Mouse (Mus musculus) CH12.LX (cell line): ENCODE results near the gene Snx30. TPM values are rescaled to one million over a fixed set of nuclear protein-coding genes. Genes with fewer than 3 reads are reported as not detected.

Experiments
- DNase-seq: peaks from one replicate; pipeline ENCODE4 v3.0.0-alpha.2; 2013; ENCODE audit errors: extremely low read depth
- H3K27ac ChIP-seq: 2 replicates; pipeline ENCODE4 v1.5.1; 2012; ENCODE audit warnings: low read depth, mild to moderate bottlenecking, control low read depth, moderate library complexity; ENCODE audit not compliant: insufficient read depth
- H3K27me3 ChIP-seq: replicated peaks from 2 replicates; pipeline ENCODE3; 2012; ENCODE audit warnings: inconsistent platforms
- H3K36me3 ChIP-seq, 2 experiments: replicated peaks in 1 of 2; 2 replicates each; pipeline versions ENCODE3 to v1.6.1; 2012; ENCODE audit warnings: inconsistent platforms in 1 of 2, low read length in 1 of 2, mild to moderate bottlenecking in 1 of 2, mixed read lengths in 1 of 2, moderate library complexity in 1 of 2; ENCODE audit not compliant: control insufficient read depth in 1 of 2, insufficient read depth in 1 of 2
- H3K4me1 ChIP-seq, 2 experiments: 2 replicates each; pipeline ENCODE4 v1.6.1; 2012; ENCODE audit warnings: inconsistent platforms in 1 of 2, moderate library complexity in 1 of 2; ENCODE audit not compliant: insufficient read depth in 2 of 2, control insufficient read depth in 1 of 2
- H3K4me2 ChIP-seq: 2 replicates; pipeline ENCODE4 v1.6.1; 2012; ENCODE audit warnings: low read depth, mild to moderate bottlenecking, control low read depth; ENCODE audit not compliant: poor library complexity, insufficient read depth, severe bottlenecking
- H3K4me3 ChIP-seq, 3 experiments: fragments of 150-350 bp in 1 of 3; sonication (generic) in 1 of 3; replicated peaks in 1 of 3; 2 replicates each; pipeline versions ENCODE3 to v1.5.1; 2011 to 2012; ENCODE audit warnings: low read depth in 2 of 3, low read length in 2 of 3, mild to moderate bottlenecking in 2 of 3, moderate library complexity in 2 of 3, control low read depth in 1 of 3, improper control_type of control experiment in 1 of 3, inconsistent platforms in 1 of 3, mixed read lengths in 1 of 3; ENCODE audit not compliant: poor library complexity in 1 of 3
- H3K79me2 ChIP-seq: replicated peaks from 2 replicates; pipeline ENCODE4 v1.6.1; 2012; ENCODE audit warnings: mild to moderate bottlenecking, moderate library complexity; ENCODE audit not compliant: control insufficient read depth, poor library complexity, insufficient read depth, severe bottlenecking; ENCODE audit errors: extremely low read depth
- H3K9ac ChIP-seq: 2 replicates; pipeline ENCODE4 v1.6.1; 2012; ENCODE audit warnings: low read depth, mild to moderate bottlenecking, control low read depth, moderate library complexity; ENCODE audit not compliant: insufficient read depth
- H3K9me3 ChIP-seq: replicated peaks from 2 replicates; pipeline ENCODE3; 2012; ENCODE audit warnings: low read length, inconsistent platforms, mixed read lengths
- CHD1 ChIP-seq: IDR thresholded peaks from 2 replicates; pipeline ENCODE4 v1.6.1; 2012; ENCODE audit warnings: low read depth, low read length, improper control_type of control experiment, inconsistent platforms
- EP300 ChIP-seq: IDR thresholded peaks from 2 replicates; pipeline ENCODE4 v1.6.1; 2011; ENCODE audit warnings: low read length, improper control_type of control experiment
- ETS1 ChIP-seq: conservative IDR thresholded peaks from 2 replicates; pipeline ENCODE4 v1.6.1; 2012; ENCODE audit warnings: low read depth, mild to moderate bottlenecking, inconsistent platforms, low read length, improper control_type of control experiment, moderate library complexity
- HCFC1 ChIP-seq: IDR thresholded peaks from 2 replicates; pipeline ENCODE4 v1.6.1; 2012; ENCODE audit warnings: low read depth, mild to moderate bottlenecking, inconsistent platforms, low read length, improper control_type of control experiment
- IRF4 ChIP-seq: IDR thresholded peaks from 2 replicates; pipeline ENCODE4 v1.6.1; 2014; ENCODE audit warnings: low read depth, mild to moderate bottlenecking, inconsistent platforms, low read length, improper control_type of control experiment
- JUN ChIP-seq: IDR thresholded peaks from 2 replicates; pipeline ENCODE4 v1.6.1; 2011; ENCODE audit warnings: low read depth, mild to moderate bottlenecking, low read length, improper control_type of control experiment, moderate library complexity; ENCODE audit not compliant: insufficient read depth
- MAFK ChIP-seq: IDR thresholded peaks from 2 replicates; pipeline ENCODE4 v1.6.1; 2011; ENCODE audit warnings: low read length, improper control_type of control experiment; ENCODE audit not compliant: insufficient replicate concordance
- MAZ ChIP-seq: IDR thresholded peaks from 2 replicates; pipeline ENCODE4 v1.6.1; 2012; ENCODE audit warnings: low read depth, mild to moderate bottlenecking, inconsistent platforms, low read length, improper control_type of control experiment, moderate library complexity
- RCOR1 ChIP-seq: conservative IDR thresholded peaks from 2 replicates; pipeline ENCODE4 v1.6.1; 2012; ENCODE audit warnings: low read depth, mild to moderate bottlenecking, inconsistent platforms, low read length, improper control_type of control experiment
- SMC3 ChIP-seq: IDR thresholded peaks from 2 replicates; pipeline ENCODE4 v1.6.1; 2011; ENCODE audit warnings: low read depth, low read length, improper control_type of control experiment
- TCF12 ChIP-seq: IDR thresholded peaks from 2 replicates; pipeline ENCODE4 v1.6.1; 2014; ENCODE audit warnings: low read depth, mild to moderate bottlenecking, inconsistent platforms, low read length, improper control_type of control experiment
- USF1 ChIP-seq: IDR thresholded peaks from 2 replicates; pipeline ENCODE4 v1.6.1; 2014; ENCODE audit warnings: low read depth, mild to moderate bottlenecking, inconsistent platforms, low read length, improper control_type of control experiment
- USF2 ChIP-seq: conservative IDR thresholded peaks from 2 replicates; pipeline ENCODE4 v1.6.1; 2011; ENCODE audit warnings: low read depth, low read length, improper control_type of control experiment
- ZKSCAN1 ChIP-seq: IDR thresholded peaks from 2 replicates; pipeline ENCODE4 v1.6.1; 2012; ENCODE audit warnings: low read depth, inconsistent platforms, low read length, improper control_type of control experiment, borderline replicate concordance
- ZNF384 ChIP-seq: IDR thresholded peaks from 2 replicates; pipeline ENCODE4 v1.6.1; 2012; ENCODE audit warnings: low read depth, low read length, improper control_type of control experiment, inconsistent platforms
- dilution Hi-C: fragments of 300-500 bp; cut with MboI; formaldehyde crosslinking; loops from 2 replicates; pipeline ENCODE4 v1.14.3; 2020; ENCODE audit warnings: low sequenced_read_pairs; ENCODE audit not compliant: extremely low pct_unique_long_range_greater_than_20kb, extremely low pct_ligation_motif_present
- in situ Hi-C: fragments of 300-500 bp; cut with MboI; formaldehyde crosslinking; loops from 3 replicates; pipeline ENCODE4 v1.14.3; 2019; ENCODE audit warnings: low sequenced_read_pairs, low pct_ligation_motif_present, low pct_unique_long_range_greater_than_20kb, mixed read lengths
- polyA plus RNA-seq: library from polyadenylated mRNA; unstranded; fragments of >175 nt; gene quantifications from 2 replicates; pipeline ENCODE4 v1.2.1, GENCODE M21; 2012; ENCODE audit warnings: low read depth; ENCODE audit not compliant: insufficient read length
- total RNA-seq, 2 experiments: library from RNA; depleted of rRNA; stranded (reverse); fragments of 300-350 nt in 1 of 2; fragments of >200 nt in 1 of 2; gene quantifications; 2 replicates each; pipeline ENCODE4 v1.2.3; 2012 to 2014

Snx30 gene
- total and polyA plus RNA-seq, 3 experiments, result 7.9 to 16.9 (median 8.4) TPM

GRCm38 (mm10) chr4:59907657-59908230 is 102.1 kb downstream of the Snx30 start:
- in situ Hi-C loops (no loop called here), dilution Hi-C loops (no loop called here)
- no peak for DNase-seq
- Histone ChIP-seq H3K27ac (no peak overlapping the region), H3K4me2 (no peak overlapping the region), H3K36me3 (peaks cover 0 to 8% of the 10 kb centered on the region in 2 experiments), H3K9ac (no peak overlapping the region), H3K27me3 (no peaks in the 10 kb centered on the region), H3K4me1 (peaks cover 0 to 3% of the 10 kb centered on the region in 2 experiments; a peak in 1 of 4 replicates), H3K4me3 (no peak overlapping the region), H3K79me2 (no peaks in the 10 kb centered on the region), H3K9me3 (no peaks in the 10 kb centered on the region)
- TF ChIP-seq ETS1, result no peak
- no peak for TF ChIP-seq SMC3
- TF ChIP-seq CHD1, result no peak
- no peak for TF ChIP-seq USF2
- TF ChIP-seq RCOR1, result no peak
- no peak for TF ChIP-seq ZKSCAN1
- TF ChIP-seq IRF4, result no peak
- no peak for TF ChIP-seq ZNF384
- no peak for TF ChIP-seq TCF12
- TF ChIP-seq HCFC1, result no peak

- dilution Hi-C loops, result no loop called here
- TF ChIP-seq ZNF384, result no peak
- peaks cover 0 to 3% of the 10 kb centered on the region in 2 experiments; a peak in 1 of 4 replicates for H3K4me1 ChIP-seq
- no peak overlapping the region for H3K4me3 ChIP-seq
- DNase-seq, result no peak
- no peak overlapping the region for H3K9ac ChIP-seq
- H3K27ac ChIP-seq, result no peak overlapping the region
- H3K27me3 ChIP-seq, result no peaks in the 10 kb centered on the region
- peaks cover 0 to 2% of the 10 kb centered on the region in 2 experiments for H3K36me3 ChIP-seq
- H3K79me2 ChIP-seq, result no peaks in the 10 kb centered on the region
- in situ Hi-C loops, result no loop called here
- no peak overlapping the region for H3K4me2 ChIP-seq
- H3K9me3 ChIP-seq, result no peaks in the 10 kb centered on the region
Measured at GRCm38 (mm10) chr4:59908785-59909184, 103.1 kb downstream of the Snx30 start.

DNA sequence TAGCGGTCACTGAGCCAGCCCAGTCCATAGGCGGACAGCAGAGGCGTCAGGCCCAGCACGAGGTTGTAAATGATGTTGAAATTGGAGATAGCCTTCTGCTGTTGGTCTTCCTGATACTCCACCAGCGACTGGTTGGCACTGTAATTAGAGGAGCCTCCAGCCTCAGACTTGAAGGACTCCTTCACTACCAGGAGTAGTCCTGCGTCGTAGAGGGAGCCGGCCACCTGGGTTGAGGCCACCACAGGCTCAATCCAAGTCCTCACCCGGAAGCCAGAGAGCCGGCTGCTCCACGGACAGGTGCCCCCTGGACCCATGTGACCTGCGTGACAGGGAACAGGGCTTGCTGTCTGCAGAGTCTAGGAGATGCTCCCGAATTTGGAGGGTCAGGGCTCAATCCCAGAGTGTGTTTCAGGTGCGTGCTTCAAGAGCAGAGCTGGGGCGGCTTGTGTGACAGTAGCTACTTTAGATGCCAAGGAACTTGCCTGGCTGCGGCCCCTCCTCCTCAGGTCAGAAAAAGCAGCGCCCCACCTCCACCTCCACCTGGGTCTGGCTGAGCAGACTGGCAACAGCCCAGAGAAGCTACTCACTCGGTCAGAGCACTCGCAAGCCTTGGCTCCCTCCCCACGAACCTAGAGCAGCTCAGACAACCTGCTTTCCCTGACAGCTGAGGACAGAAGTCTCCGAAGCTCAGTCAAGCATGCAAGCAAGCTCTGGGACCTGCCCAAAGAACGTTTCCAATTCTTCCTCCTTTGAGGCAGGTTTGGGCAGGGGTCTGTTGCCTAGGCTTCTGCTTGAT is 109.2 kb downstream of the Snx30 start, which contains the start of gene Slc46a2:
TSS of gene Slc46a2 (minus strand) at position 449 of the 796 bp plus-strand sequence.
- in situ Hi-C loops, result loop anchor here (5.0 kb wide), 1 partner anchor 38 kb away; no protein-coding TSS in a partner anchor

More for the DNA sequence above, 109.2 kb downstream of the Snx30 start, which contains the start of gene Slc46a2:
- no peak for DNase-seq
- no peak within 1 kb of the TSS for H3K4me3 ChIP-seq
- no peak within 1 kb of the TSS for H3K27ac ChIP-seq
- no peaks in the 10 kb centered on the region for H3K36me3 ChIP-seq
- H3K4me2 ChIP-seq, result no peak within 1 kb of the TSS
- H3K9me3 ChIP-seq, result no peaks in the 10 kb centered on the region
- H3K9ac ChIP-seq, result no peak within 1 kb of the TSS
- no peak for TF ChIP-seq MAFK
- TF ChIP-seq USF1, result no peak
- no peak for TF ChIP-seq EP300
- no peak for TF ChIP-seq JUN
- TF ChIP-seq MAZ, result no peak
- H3K4me1 ChIP-seq, result no peaks in the 10 kb centered on the region
- dilution Hi-C loops, result no loop called here
- H3K79me2 ChIP-seq, result no peaks in the 10 kb centered on the region
- peaks cover 2% of the 10 kb centered on the region for H3K27me3 ChIP-seq
